Mouse (Mus musculus): ENCODE measurements at regions not wholly inside any gene's neighbourhood (a gene's known extent, or its start where the extent isn't known, plus 50 kb on each side); places are given as distances from the start of the nearest gene placed in this dataset.

GRCm38 (mm10) chr9:113085281-113085810 is 622.7 kb downstream of the Pdcd6ip start:
- TF ChIP-seq POLR2A (IDR thresholded peaks at IDR 0.05; ENCODE audit: insufficient read length, low read depth) (no peak), E2F4 (IDR thresholded peaks at IDR 0.05; ENCODE audit: insufficient read depth) (no peak), CEBPB (IDR thresholded peaks at IDR 0.05; ENCODE audit: insufficient read depth, poor library complexity, severe bottlenecking) (no peak), MAX (IDR thresholded peaks at IDR 0.05; ENCODE audit: low read depth) (no peak), USF1 (IDR thresholded peaks at IDR 0.05; ENCODE audit: low read depth) (no peak), MYOD1 (IDR thresholded peaks at IDR 0.05; ENCODE audit: control insufficient read depth in 1 of 3, insufficient read length in 2 of 3, low read depth in 2 of 3) (no peak), MYOG (IDR thresholded peaks at IDR 0.05; ENCODE audit: control insufficient read depth in 1 of 3, insufficient read depth in 1 of 3, insufficient read length in 2 of 3, low read depth in 2 of 3) (no peak), POLR2AphosphoS2 (IDR thresholded peaks at IDR 0.05; ENCODE audit: insufficient read length, low read depth) (no peak)

All from myocyte (in vitro differentiated cells).